Mouse (Mus musculus): ENCODE measurements around the gene Capn7.

DNA sequence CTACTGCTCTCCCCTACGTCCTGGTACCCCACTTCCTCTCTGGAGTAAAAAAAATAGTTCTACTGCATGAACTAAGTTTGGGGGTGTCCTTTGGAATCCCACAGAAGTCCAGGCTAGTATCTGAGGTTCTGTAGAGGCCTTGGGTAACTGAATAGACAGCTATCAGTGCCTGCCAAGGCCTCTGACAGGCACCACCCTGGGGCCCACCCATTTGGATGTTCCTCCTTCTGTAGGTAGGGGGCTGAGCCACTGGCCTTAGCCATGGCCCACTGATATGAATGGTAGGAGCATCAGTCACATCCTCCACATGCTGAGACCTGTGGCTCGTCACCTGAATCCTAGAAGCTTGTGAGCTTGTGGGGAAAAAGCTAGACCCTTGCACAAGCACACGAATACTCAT lies 18.7 kb upstream of the Capn7 start:
- TF ChIP-seq GATA1 (IDR thresholded peaks at IDR 0.05; ENCODE audit: borderline replicate concordance, low read length) (no peak), FLI1 (IDR thresholded peaks at IDR 0.05; ENCODE audit: low read length) (no peak)
